Mouse (Mus musculus): ENCODE measurements around the gene D17H6S53E.

GRCm38 (mm10) chr17:35167794-35168193 lies 41.6 kb downstream of the D17H6S53E start:
- TF ChIP-seq CTCF (IDR thresholded peaks at IDR 0.05; ENCODE audit: control insufficient read depth, insufficient read depth, low read length) (no peak), POLR2A (IDR thresholded peaks at IDR 0.05; ENCODE audit: borderline replicate concordance, control insufficient read depth, low read depth, low read length) (no peak)

Data from bone marrow, adult 2 months (tissue).